ENCODE assay signal across 13 mouse cellular contexts in genomic region chr12:4117579-4117978, GRCm38 (mm10). TPM values are rescaled to one million over a fixed set of nuclear protein-coding genes. Genes with fewer than 3 reads are reported as not detected.
DNase-seq lines count a peak whose midpoint lies in the region; ATAC-seq and TF ChIP-seq lines count a peak whose summit lies in the region.
"Had no signal": no experiment of that assay in that cellular context is flagged by ENCODE, and none has a peak within 500 bp of the region (broad histone marks: within the 10 kb centered on the region; RNA-seq: fewer than 3 reads in every experiment).

No protein-coding gene starts in this region.

- intact Hi-C loops in heart, adult 2 months (cut with DNase I): no loop called here

- no peak overlapping the region for H3K4me3 ChIP-seq in heart, embryonic 13.5 days
- H3K4me3 ChIP-seq in heart, adult 2 months: no peak overlapping the region
- H3K4me3 ChIP-seq in olfactory bulb, adult 2 months (ENCODE audit: insufficient read depth, low read depth, low read length): no peak overlapping the region
- H3K4me3 ChIP-seq in forebrain, embryonic 10.5 days: no peak overlapping the region
- H3K4me3 ChIP-seq: embryonic facial prominence, embryonic 13.5 days; forebrain, embryonic 15.5 days had no signal

- TF ChIP-seq POLR2A in heart, adult 2 months (IDR thresholded peaks at IDR 0.05; ENCODE audit: insufficient read depth, low read depth, low read length): no peak
- no peak for TF ChIP-seq POLR2A in olfactory bulb, adult 2 months (IDR thresholded peaks at IDR 0.05; ENCODE audit: insufficient read depth, low read depth, low read length)

- no peak for ATAC-seq in heart, embryonic 13.5 days (ENCODE audit: extremely low read depth, insufficient number of reproducible peaks, low FRiP score, low TSS enrichment)
- peak; percentile 88 for ATAC-seq in frontal cortex, adult (ENCODE audit: low TSS enrichment)
- ATAC-seq: forebrain, embryonic 15.5 days had no signal

- 41% methylated on average over 4 of the region's 4 CpGs for WGBS in heart, embryonic 13.5 days
- WGBS in heart, adult 2 months: 45% methylated on average over 4 of the region's 4 CpGs
- WGBS in olfactory bulb, adult 2 months: 24% methylated on average over 4 of the region's 4 CpGs
- 79% methylated on average over 4 of the region's 4 CpGs for WGBS in forebrain, embryonic 10.5 days

- no peak for DNase-seq in heart, adult 2 months
- peak; percentile 40 for DNase-seq in layer of hippocampus, adult 9-11 months
- DNase-seq in urinary bladder, adult 18-20 months (ENCODE audit: low spot score in 2 of 2): no peak
- no peak for DNase-seq in neural tube, embryonic 10.5 days (ENCODE audit: extremely low spot score, low spot score)
- DNase-seq in forebrain, embryonic 10.5 days (ENCODE audit: extremely low spot score, low spot score): no peak
- DNase-seq: cerebellum, postnatal 10 days; kidney, adult 2 months; lung, embryonic 14.5 days had no signal

- H3K4me1 ChIP-seq in heart, embryonic 13.5 days: peaks cover 25% of the 10 kb centered on the region
- no peaks in the 10 kb centered on the region for H3K4me1 ChIP-seq in heart, adult 2 months (ENCODE audit: control insufficient read depth, insufficient read depth, low read length)
- peaks cover 19% of the 10 kb centered on the region for H3K4me1 ChIP-seq in olfactory bulb, adult 2 months (ENCODE audit: control insufficient read depth, insufficient read depth, low read length)
- no peaks in the 10 kb centered on the region for H3K4me1 ChIP-seq in forebrain, embryonic 10.5 days
- H3K4me1 ChIP-seq: embryonic facial prominence, embryonic 13.5 days; forebrain, embryonic 15.5 days had no signal

- H3K27me3 ChIP-seq in heart, embryonic 13.5 days (replicated peaks): no peaks in the 10 kb centered on the region
- no peaks in the 10 kb centered on the region for H3K27me3 ChIP-seq in heart, adult 2 months (ENCODE audit: control insufficient read depth, insufficient read depth, low read length)
- H3K27me3 ChIP-seq in forebrain, embryonic 10.5 days (ENCODE audit: poor library complexity, severe bottlenecking): no peaks in the 10 kb centered on the region
- H3K27me3 ChIP-seq: embryonic facial prominence, embryonic 13.5 days; forebrain, embryonic 15.5 days had no signal

- TF ChIP-seq CTCF in heart, adult 2 months (IDR thresholded peaks at IDR 0.05): no peak
- TF ChIP-seq CTCF in olfactory bulb, adult 2 months (IDR thresholded peaks at IDR 0.05; ENCODE audit: insufficient read depth, low read depth, low read length): no peak

- H3K9ac ChIP-seq in heart, embryonic 13.5 days: no peak overlapping the region
- no peak overlapping the region for H3K9ac ChIP-seq in heart, adult 2 months (ENCODE audit: low read depth, low read length)
- H3K9ac ChIP-seq: embryonic facial prominence, embryonic 13.5 days; forebrain, embryonic 15.5 days; lung, embryonic 14.5 days had no signal

- H3K36me3 ChIP-seq in heart, embryonic 13.5 days: peaks cover 11% of the 10 kb centered on the region
- H3K36me3 ChIP-seq in heart, adult 2 months (ENCODE audit: control insufficient read depth, insufficient read depth, low read length): no peaks in the 10 kb centered on the region
- peaks cover 5% of the 10 kb centered on the region for H3K36me3 ChIP-seq in forebrain, embryonic 10.5 days (replicated peaks)
- H3K36me3 ChIP-seq: forebrain, embryonic 15.5 days had no signal

- H3K9me3 ChIP-seq in heart, embryonic 13.5 days: no peaks in the 10 kb centered on the region
- no peaks in the 10 kb centered on the region for H3K9me3 ChIP-seq in forebrain, embryonic 10.5 days
- H3K9me3 ChIP-seq: forebrain, embryonic 15.5 days had no signal

- no peak overlapping the region for H3K4me2 ChIP-seq in heart, embryonic 13.5 days
- H3K4me2 ChIP-seq: embryonic facial prominence, embryonic 13.5 days; forebrain, embryonic 15.5 days; lung, embryonic 14.5 days had no signal

- peak overlapping the region; percentile 53 for H3K27ac ChIP-seq in heart, embryonic 13.5 days (replicated peaks)
- H3K27ac ChIP-seq in heart, adult 2 months: no peak overlapping the region
- H3K27ac ChIP-seq in olfactory bulb, adult 2 months (ENCODE audit: insufficient read depth, low read depth, low read length): peak overlapping the region; percentile 74
- no peak overlapping the region for H3K27ac ChIP-seq in forebrain, embryonic 10.5 days
- H3K27ac ChIP-seq: embryonic facial prominence, embryonic 13.5 days; forebrain, embryonic 15.5 days had no signal

- no peaks in the 10 kb centered on the region for H3K79me2 ChIP-seq in heart, adult 2 months (replicated peaks; ENCODE audit: control insufficient read depth, insufficient read depth, low read length)

- no peak for TF ChIP-seq EP300 in heart, adult 2 months (IDR thresholded peaks at IDR 0.05; ENCODE audit: insufficient read depth, low read depth, low read length)

RNA-seq across cellular contexts. Expression of gene Adcy3, which starts 15.3 kb away (rescaled TPM):
- polyA plus RNA-seq in heart, embryonic 13.5 days (2015; fragmentation: Nextera tagmentation; extraction: Ambion mirVana): 4.2 and 4.4 TPM in 2 replicates
- total RNA-seq in heart, adult 2 months (2021): 1 to 10 TPM; 3.4 to 4.3 TPM
- 4.7 and 4.8 TPM in 2 replicates for polyA plus RNA-seq in heart, adult 2 months (2012; rRNA removed)
- polyA plus RNA-seq in olfactory bulb, adult 2 months (2012; ENCODE audit: insufficient read depth, insufficient read length, low replicate concordance, missing spikeins): not detected in 2 replicates
- polyA plus RNA-seq in forebrain, embryonic 10.5 days (2016; fragmentation: Nextera tagmentation; extraction: Ambion mirVana): 4.0 and 4.7 TPM in 2 replicates

RNA-seq across cellular contexts. Expression of gene Dnajc27, which starts 35.2 kb away (rescaled TPM):
- polyA plus RNA-seq in heart, embryonic 13.5 days (2015; fragmentation: Nextera tagmentation; extraction: Ambion mirVana): 7.8 and 8.0 TPM in 2 replicates
- total RNA-seq in heart, adult 2 months (2021): 1 to 10 TPM; 8.3 to 9.7 TPM
- polyA plus RNA-seq in heart, adult 2 months (2012; rRNA removed): 7.0 and 14.0 TPM in 2 replicates
- polyA plus RNA-seq in olfactory bulb, adult 2 months (2012; ENCODE audit: insufficient read depth, insufficient read length, low replicate concordance, missing spikeins): not detected in 2 replicates
- 11.8 and 12.1 TPM in 2 replicates for polyA plus RNA-seq in forebrain, embryonic 10.5 days (2016; fragmentation: Nextera tagmentation; extraction: Ambion mirVana)

Comparison
In these comparisons a context has a peak if more than half of its experiments do, and no peak if none do; other contexts are left out.
1. H3K27ac ChIP-seq: peak in heart, embryonic 13.5 days (single experiment) and olfactory bulb, adult 2 months (single experiment); none in heart, adult 2 months (single experiment) and forebrain, embryonic 10.5 days (single experiment).